Mouse (Mus musculus) small intestine, adult 2 months (tissue): ENCODE data around the gene Mtmr4. TPM values are rescaled to one million over a fixed set of nuclear protein-coding genes. Genes with fewer than 3 reads are reported as not detected.

Source experiments
- H3K27ac ChIP-seq: fragments of 200-500 bp; 2 replicates; pipeline ENCODE4 v1.5.1; 2012; ENCODE audit warnings: low read depth, low read length, control low read depth, inconsistent platforms; ENCODE audit not compliant: insufficient read depth
- H3K27me3 ChIP-seq: fragments of 200-500 bp; 2 replicates; pipeline ENCODE4 v1.6.1; 2012; ENCODE audit warnings: mild to moderate bottlenecking, moderate library complexity, low read length, inconsistent platforms; ENCODE audit not compliant: control insufficient read depth, insufficient read depth
- H3K36me3 ChIP-seq: fragments of 200-500 bp; 2 replicates; pipeline ENCODE4 v1.6.1; 2012; ENCODE audit warnings: mild to moderate bottlenecking, low read length, control low read depth, inconsistent platforms; ENCODE audit not compliant: control insufficient read depth, insufficient read depth
- H3K4me1 ChIP-seq: fragments of 200-500 bp; 2 replicates; pipeline ENCODE4 v1.6.1; 2012; ENCODE audit warnings: low read length, inconsistent platforms, mixed read lengths; ENCODE audit not compliant: control insufficient read depth, insufficient read depth, insufficient read length
- H3K4me3 ChIP-seq: fragments of 200-500 bp; 2 replicates; pipeline ENCODE4 v1.5.1; 2012; ENCODE audit warnings: low read depth, mild to moderate bottlenecking, control low read depth, inconsistent platforms, low read length, moderate library complexity
- CTCF ChIP-seq: fragments of 200-500 bp; IDR thresholded peaks from 2 replicates; pipeline ENCODE4 v1.5.1; 2012; ENCODE audit warnings: low read depth, mild to moderate bottlenecking, control low read depth, inconsistent platforms, low read length, moderate library complexity, mixed read lengths; ENCODE audit not compliant: insufficient replicate concordance, insufficient read length; ENCODE audit errors: extremely low read depth
- POLR2A ChIP-seq: fragments of 200-500 bp; IDR thresholded peaks from 2 replicates; pipeline ENCODE4 v1.6.1; 2012; ENCODE audit warnings: low read depth, mild to moderate bottlenecking, control low read depth, inconsistent platforms, low read length, moderate library complexity
- WGBS: fragments of 180-500 bp; shearing (Covaris S2); methylation state at CpG from one replicate; pipeline ENCODE4 v1.1.7; 2018; 5-methylcytosine and 5-hydroxymethylcytosine counted together
- polyA plus RNA-seq: library from polyadenylated mRNA; depleted of rRNA; stranded (reverse); fragments of >200 nt; gene quantifications from 2 replicates; pipeline ENCODE4 v1.2.3, GENCODE M21; 2012

Mtmr4 gene
- polyA plus RNA-seq, 1 experiment: 60.0 TPM

- WGBS: 96% methylated on average over 9 of the region's 9 CpGs
- H3K27me3 ChIP-seq: no peaks in the 10 kb centered on the region
- H3K4me1 ChIP-seq: peaks cover 12% of the 10 kb centered on the region
- TF ChIP-seq CTCF (no peak), POLR2A (no peak)
- no peak overlapping the region for H3K4me3 ChIP-seq
- peaks cover 92% of the 10 kb centered on the region for H3K36me3 ChIP-seq
- no peak overlapping the region for H3K27ac ChIP-seq
Measured at GRCm38 (mm10) chr11:87602234-87602633, 10.3 kb downstream of the Mtmr4 start.

- no peak overlapping the region for H3K4me3 ChIP-seq
- TF ChIP-seq CTCF (no peak), POLR2A (no peak)
- no peak overlapping the region for H3K27ac ChIP-seq
- H3K27me3 ChIP-seq: no peaks in the 10 kb centered on the region
- peaks cover 88% of the 10 kb centered on the region for H3K36me3 ChIP-seq
- peaks cover 11% of the 10 kb centered on the region for H3K4me1 ChIP-seq
- 91% methylated on average over 2 of the region's 2 CpGs for WGBS
Measured at GRCm38 (mm10) chr11:87603571-87603970, 11.6 kb downstream of the Mtmr4 start.

- Histone ChIP-seq H3K36me3 (peaks cover 82% of the 10 kb centered on the region), H3K27ac (no peak overlapping the region), H3K27me3 (no peaks in the 10 kb centered on the region), H3K4me1 (no peaks in the 10 kb centered on the region), H3K4me3 (no peak overlapping the region)
- 88% methylated on average over 7 of the region's 7 CpGs for WGBS
- TF ChIP-seq CTCF (no peak), POLR2A (no peak)
Measured at GRCm38 (mm10) chr11:87609264-87609663, 17.3 kb downstream of the Mtmr4 start.

- H3K36me3 ChIP-seq: peaks cover 81% of the 10 kb centered on the region
- no peak for TF ChIP-seq POLR2A
- TF ChIP-seq CTCF: no peak
- 85% methylated on average over 9 of the region's 9 CpGs for WGBS
- H3K4me3 ChIP-seq: no peak overlapping the region
- H3K27me3 ChIP-seq: no peaks in the 10 kb centered on the region
- H3K4me1 ChIP-seq: no peaks in the 10 kb centered on the region
- no peak overlapping the region for H3K27ac ChIP-seq
Measured at GRCm38 (mm10) chr11:87611547-87611946, 19.6 kb downstream of the Mtmr4 start.

- no peaks in the 10 kb centered on the region for H3K4me1 ChIP-seq
- WGBS: 87% methylated on average over 7 of the region's 7 CpGs
- H3K27ac ChIP-seq: no peak overlapping the region
- peaks cover 82% of the 10 kb centered on the region for H3K36me3 ChIP-seq
- H3K4me3 ChIP-seq: no peak overlapping the region
- no peaks in the 10 kb centered on the region for H3K27me3 ChIP-seq
- TF ChIP-seq POLR2A: no peak
- no peak for TF ChIP-seq CTCF
Measured at GRCm38 (mm10) chr11:87613972-87614371, 22.0 kb downstream of the Mtmr4 start.

GRCm38 (mm10) chr11:87615551-87615950, 23.6 kb downstream of the Mtmr4 start:
- 91% methylated on average over 5 of the region's 5 CpGs for WGBS
- TF ChIP-seq CTCF: no peak
- no peak for TF ChIP-seq POLR2A
- peaks cover 76% of the 10 kb centered on the region for H3K36me3 ChIP-seq

GRCm38 (mm10) chr11:87615952-87616351, 24.0 kb downstream of the Mtmr4 start:
- TF ChIP-seq POLR2A (no peak), CTCF (no peak)
- 97% methylated on average over 2 of the region's 2 CpGs for WGBS
- H3K4me3 ChIP-seq: no peak overlapping the region
- H3K27me3 ChIP-seq: no peaks in the 10 kb centered on the region
- peaks cover 72% of the 10 kb centered on the region for H3K36me3 ChIP-seq
- H3K27ac ChIP-seq: no peak overlapping the region
- H3K4me1 ChIP-seq: no peaks in the 10 kb centered on the region

More at GRCm38 (mm10) chr11:87615551-87615950, 23.6 kb downstream of the Mtmr4 start:
- Histone ChIP-seq H3K4me3 (no peak overlapping the region), H3K27me3 (no peaks in the 10 kb centered on the region), H3K27ac (no peak overlapping the region), H3K4me1 (no peaks in the 10 kb centered on the region)
